Mouse (Mus musculus): ENCODE measurements around the gene Gm12166. TPM values are rescaled to one million over a fixed set of nuclear protein-coding genes. Genes with fewer than 3 reads are reported as not detected.
"Not testable (repeated sequence)": the region's sequence is repeated elsewhere in the genome, so short reads cannot be mapped to it uniquely, and the experiment has no call there.

The Gm12166 gene
- 2.9 and 3.0 TPM in 2 replicates for polyA plus RNA-seq (2016; fragmentation: Nextera tagmentation; extraction: Ambion mirVana)

GRCm38 (mm10) chr11:46052105-46052659 is at the start of gene Gm12166:
Gene Gm12166, minus strand, starts transcription at chr11:46052321.
- not testable (repeated sequence) for H3K4me3 ChIP-seq; H3K9me3 ChIP-seq; H3K27ac ChIP-seq (replicated peaks); H3K36me3 ChIP-seq (replicated peaks)
- peaks cover 28% of the 10 kb centered on the region for H3K4me1 ChIP-seq
- WGBS: 37% methylated on average over 19 of the region's 19 CpGs
- peaks cover 15% of the 10 kb centered on the region; the same call in 1 of the 2 replicates for H3K27me3 ChIP-seq (replicated peaks; ENCODE audit: low read depth, poor library complexity, severe bottlenecking)
- peak; percentile 51 for DNase-seq (ENCODE audit: low spot score)

- H3K4me3 ChIP-seq: no peak overlapping the region
- WGBS: 97% methylated on average over 3 of the region's 3 CpGs
- peaks cover 54% of the 10 kb centered on the region for H3K36me3 ChIP-seq (replicated peaks)
- DNase-seq (ENCODE audit: low spot score): no peak
- no peak overlapping the region for H3K27ac ChIP-seq (replicated peaks)
- H3K9me3 ChIP-seq: no peaks in the 10 kb centered on the region
- H3K4me1 ChIP-seq: peaks cover 7% of the 10 kb centered on the region
- no peaks in the 10 kb centered on the region for H3K27me3 ChIP-seq (replicated peaks; ENCODE audit: low read depth, poor library complexity, severe bottlenecking)
Measured at GRCm38 (mm10) chr11:46097062-46097461, 44.9 kb upstream of the Gm12166 start.

DNA sequence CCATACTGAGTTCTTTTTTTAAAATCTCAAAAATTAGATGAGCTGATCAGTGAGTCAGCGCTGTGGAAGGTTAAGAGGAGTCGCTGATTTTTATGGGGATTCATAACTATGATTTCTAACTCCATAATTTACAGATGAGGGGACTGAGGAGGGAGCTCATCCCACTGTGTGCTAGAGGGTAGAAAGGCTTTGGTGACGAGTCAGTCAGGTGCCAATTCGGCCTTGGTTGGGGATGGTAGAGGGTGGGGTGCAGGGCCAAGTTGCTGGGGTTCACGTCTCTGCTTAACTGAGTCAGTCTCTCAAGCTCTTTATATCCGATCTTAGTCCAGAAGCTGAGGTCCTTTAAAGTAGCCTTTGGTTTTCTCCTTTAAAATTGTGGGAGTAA is 44.1 kb upstream of the Gm12166 start:
- Histone ChIP-seq H3K4me3 (no peak overlapping the region), H3K9me3 (no peaks in the 10 kb centered on the region), H3K4me1 (peaks cover 8% of the 10 kb centered on the region), H3K27ac (replicated peaks) (no peak overlapping the region; the same call in 1 of the 2 replicates), H3K36me3 (replicated peaks) (peaks cover 48% of the 10 kb centered on the region), H3K27me3 (replicated peaks; ENCODE audit: low read depth, poor library complexity, severe bottlenecking) (no peaks in the 10 kb centered on the region)
- no peak for DNase-seq (ENCODE audit: low spot score)
- WGBS: 94% methylated on average over 6 of the region's 6 CpGs

DNA sequence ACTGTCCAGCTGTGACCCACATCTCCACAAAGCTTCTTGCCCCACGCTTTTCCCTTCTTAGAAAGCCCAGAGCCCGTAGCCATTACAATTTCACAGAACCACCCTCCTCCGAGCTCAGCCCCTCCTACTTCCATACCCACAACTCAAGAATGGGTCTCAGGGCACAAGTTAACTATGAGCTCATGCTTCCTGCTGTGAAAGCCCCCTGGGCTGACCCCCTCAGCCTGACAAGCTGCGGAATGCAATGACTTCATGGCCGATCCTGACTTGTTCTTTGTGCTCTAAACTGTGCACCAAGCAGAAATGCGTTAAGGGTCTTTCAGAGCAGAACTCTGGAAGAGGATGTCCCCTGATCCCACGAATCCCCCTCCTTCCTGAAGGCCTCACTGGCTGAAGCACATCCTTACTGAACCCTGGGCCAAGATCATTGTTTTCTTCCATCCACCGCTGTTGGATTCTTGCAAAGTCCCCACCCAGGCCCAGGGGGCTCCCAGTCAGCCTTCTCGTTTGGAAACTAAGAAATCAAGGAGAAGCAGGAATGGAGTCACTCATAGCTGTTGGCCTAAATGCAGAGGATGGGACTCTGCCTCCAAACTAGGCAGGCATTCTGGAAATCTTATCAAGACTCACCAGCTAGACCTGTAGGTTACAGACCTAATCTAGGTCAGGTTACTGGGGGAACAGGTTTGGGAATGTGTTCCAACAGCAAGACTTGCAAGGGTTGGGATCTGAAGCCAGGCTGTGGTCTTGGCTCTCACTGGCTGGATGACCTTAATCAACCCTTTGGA is 43.5 kb upstream of the Gm12166 start:
- no peak overlapping the region for H3K4me3 ChIP-seq
- peaks cover 13% of the 10 kb centered on the region for H3K4me1 ChIP-seq
- DNase-seq (ENCODE audit: low spot score): peak; percentile 32
- no peaks in the 10 kb centered on the region for H3K27me3 ChIP-seq (replicated peaks; ENCODE audit: low read depth, poor library complexity, severe bottlenecking)
- H3K27ac ChIP-seq (replicated peaks): no peak overlapping the region; the same call in 1 of the 2 replicates
- H3K9me3 ChIP-seq: no peaks in the 10 kb centered on the region
- WGBS: 66% methylated on average over 9 of the region's 9 CpGs
- peaks cover 42% of the 10 kb centered on the region for H3K36me3 ChIP-seq (replicated peaks)

DNA sequence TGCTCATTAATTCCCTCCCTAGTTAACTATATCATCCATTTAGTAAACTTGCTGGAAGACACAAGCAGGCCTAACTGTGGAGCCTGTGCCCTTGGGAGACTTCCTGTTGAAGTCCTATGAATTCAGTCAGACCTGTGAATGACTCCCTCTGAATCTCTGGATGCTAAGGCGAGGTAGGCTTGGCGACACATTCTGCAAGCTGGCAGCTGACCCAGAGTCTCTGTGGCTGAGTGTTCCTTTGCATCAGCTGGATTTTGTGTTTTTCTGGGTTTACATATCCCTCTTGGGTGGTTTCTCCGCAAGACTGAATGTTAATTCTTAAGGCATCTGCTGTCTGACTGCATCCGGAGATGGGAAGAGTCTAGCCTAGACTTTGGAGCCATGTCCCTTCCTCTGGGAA is 40.0 kb upstream of the Gm12166 start:
- Histone ChIP-seq H3K36me3 (replicated peaks) (peaks cover 20% of the 10 kb centered on the region), H3K27ac (replicated peaks) (no peak overlapping the region), H3K27me3 (replicated peaks; ENCODE audit: low read depth, poor library complexity, severe bottlenecking) (no peaks in the 10 kb centered on the region), H3K4me1 (peaks cover 26% of the 10 kb centered on the region), H3K4me3 (no peak overlapping the region), H3K9me3 (no peaks in the 10 kb centered on the region)
- WGBS: 87% methylated on average over 4 of the region's 4 CpGs
- DNase-seq (ENCODE audit: low spot score): no peak

GRCm38 (mm10) chr11:46090951-46091667 is 39.0 kb upstream of the Gm12166 start:
- peaks cover 26% of the 10 kb centered on the region for H3K4me1 ChIP-seq
- no peak overlapping the region for H3K4me3 ChIP-seq
- DNase-seq (ENCODE audit: low spot score): no peak
- 79% methylated on average over 10 of the region's 10 CpGs for WGBS
- no peaks in the 10 kb centered on the region for H3K9me3 ChIP-seq
- H3K27me3 ChIP-seq (replicated peaks; ENCODE audit: low read depth, poor library complexity, severe bottlenecking): no peaks in the 10 kb centered on the region
- peaks cover 17% of the 10 kb centered on the region for H3K36me3 ChIP-seq (replicated peaks)
- H3K27ac ChIP-seq (replicated peaks): no peak overlapping the region; the same call in 1 of the 2 replicates

- H3K4me3 ChIP-seq: no peak overlapping the region
- peaks cover 23% of the 10 kb centered on the region for H3K4me1 ChIP-seq
- 92% methylated on average over 10 of the region's 10 CpGs for WGBS
- no peaks in the 10 kb centered on the region for H3K27me3 ChIP-seq (replicated peaks; ENCODE audit: low read depth, poor library complexity, severe bottlenecking)
- DNase-seq (ENCODE audit: low spot score): no peak
- H3K36me3 ChIP-seq (replicated peaks): peaks cover 13% of the 10 kb centered on the region
- H3K9me3 ChIP-seq: no peaks in the 10 kb centered on the region
- H3K27ac ChIP-seq (replicated peaks): no peak overlapping the region; the same call in 1 of the 2 replicates
Measured at GRCm38 (mm10) chr11:46090036-46090725, 38.1 kb upstream of the Gm12166 start.

DNA sequence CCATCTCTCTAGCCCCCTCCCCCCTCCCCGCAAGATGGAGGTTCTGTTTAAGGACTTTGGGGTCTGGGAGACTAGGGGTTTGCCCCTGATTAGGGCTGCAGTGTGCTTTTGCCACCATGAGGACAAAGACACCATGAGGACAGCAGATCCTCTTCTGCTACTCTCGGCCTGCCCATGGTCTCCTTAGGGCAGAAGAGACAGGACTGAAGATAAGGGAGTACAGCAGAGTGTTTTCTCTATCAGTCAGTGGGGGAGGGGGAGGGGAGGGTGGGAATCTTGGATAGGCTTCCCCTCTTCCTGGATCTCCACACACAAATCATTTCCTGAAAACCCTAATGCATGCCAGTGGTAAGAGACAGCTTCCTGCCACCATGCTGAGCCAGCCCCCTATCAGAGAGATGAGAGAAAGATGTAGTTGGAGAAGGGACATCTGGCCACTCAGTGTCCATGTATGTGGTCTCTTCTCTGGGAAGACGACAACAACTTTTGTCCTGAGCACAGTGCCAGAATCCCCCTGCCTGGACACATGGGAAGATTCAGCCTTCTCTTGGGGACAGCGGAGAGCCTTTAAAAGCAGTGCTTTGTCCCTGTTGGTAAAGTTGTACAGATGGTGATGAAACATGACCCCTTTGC is 37.1 kb upstream of the Gm12166 start:
- H3K36me3 ChIP-seq (replicated peaks): 0 out of 2 replicates have a peak, but pooled peaks cover 3% of the 10 kb centered on the region
- WGBS: 73% methylated on average over 4 of the region's 4 CpGs
- H3K4me3 ChIP-seq: no peak overlapping the region
- H3K9me3 ChIP-seq: no peaks in the 10 kb centered on the region
- peak overlapping the region; percentile 30; the same call in 1 of the 2 replicates for H3K27ac ChIP-seq (replicated peaks)
- H3K27me3 ChIP-seq (replicated peaks; ENCODE audit: low read depth, poor library complexity, severe bottlenecking): no peaks in the 10 kb centered on the region
- no peak for DNase-seq (ENCODE audit: low spot score)
- H3K4me1 ChIP-seq: peaks cover 23% of the 10 kb centered on the region

GRCm38 (mm10) chr11:46086446-46086845 is 34.3 kb upstream of the Gm12166 start:
- Histone ChIP-seq H3K4me1 (peaks cover 21% of the 10 kb centered on the region), H3K36me3 (replicated peaks) (no peaks in the 10 kb centered on the region; the same call in 1 of the 2 replicates), H3K4me3 (no peak overlapping the region), H3K27ac (replicated peaks) (no peak overlapping the region), H3K9me3 (no peaks in the 10 kb centered on the region), H3K27me3 (replicated peaks; ENCODE audit: low read depth, poor library complexity, severe bottlenecking) (no peaks in the 10 kb centered on the region)
- DNase-seq (ENCODE audit: low spot score): no peak
- WGBS: 95% methylated on average over 3 of the region's 3 CpGs

GRCm38 (mm10) chr11:46085398-46086163 is 33.5 kb upstream of the Gm12166 start:
- no peak overlapping the region for H3K4me3 ChIP-seq
- H3K27me3 ChIP-seq (replicated peaks; ENCODE audit: low read depth, poor library complexity, severe bottlenecking): no peaks in the 10 kb centered on the region
- WGBS: 94% methylated on average over 10 of the region's 10 CpGs
- H3K27ac ChIP-seq (replicated peaks): no peak overlapping the region
- peaks cover 12% of the 10 kb centered on the region for H3K4me1 ChIP-seq
- no peak for DNase-seq (ENCODE audit: low spot score)
- H3K36me3 ChIP-seq (replicated peaks): no peaks in the 10 kb centered on the region; the same call in 1 of the 2 replicates
- no peaks in the 10 kb centered on the region for H3K9me3 ChIP-seq

DNA sequence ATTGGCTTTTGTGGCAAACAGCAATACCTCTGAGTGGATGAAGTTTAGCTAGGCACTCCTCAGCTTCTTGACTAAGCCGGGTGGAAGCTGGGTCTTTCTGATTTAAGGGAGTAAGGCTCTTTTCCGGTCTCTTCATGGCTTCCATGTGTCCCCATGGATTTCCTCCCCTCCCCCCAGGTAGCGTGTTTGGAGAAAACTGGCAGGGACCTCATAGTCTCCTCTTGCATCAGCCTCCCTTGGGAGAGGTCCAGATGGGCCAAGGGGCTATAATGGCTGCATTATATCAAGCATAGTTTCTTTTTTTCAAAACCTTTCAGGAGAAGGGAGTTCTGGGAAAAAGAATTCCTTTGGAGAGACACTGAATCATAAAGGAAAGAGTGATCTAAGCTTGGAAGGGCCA is 32.4 kb upstream of the Gm12166 start:
- DNase-seq (ENCODE audit: low spot score): no peak
- no peak overlapping the region for H3K27ac ChIP-seq (replicated peaks)
- no peaks in the 10 kb centered on the region for H3K27me3 ChIP-seq (replicated peaks; ENCODE audit: low read depth, poor library complexity, severe bottlenecking)
- no peak overlapping the region for H3K4me3 ChIP-seq
- H3K9me3 ChIP-seq: no peaks in the 10 kb centered on the region
- no peaks in the 10 kb centered on the region; the same call in 1 of the 2 replicates for H3K36me3 ChIP-seq (replicated peaks)
- 79% methylated on average over 3 of the region's 3 CpGs for WGBS
- peaks cover 10% of the 10 kb centered on the region for H3K4me1 ChIP-seq

All from embryonic facial prominence, embryonic 10.5 days (tissue).